Mouse (Mus musculus): ENCODE data around the gene Zfp980.
"Not testable (repeated sequence)": the region's sequence is repeated elsewhere in the genome, so short reads cannot be mapped to it uniquely, and the experiment has no call there.

DNA sequence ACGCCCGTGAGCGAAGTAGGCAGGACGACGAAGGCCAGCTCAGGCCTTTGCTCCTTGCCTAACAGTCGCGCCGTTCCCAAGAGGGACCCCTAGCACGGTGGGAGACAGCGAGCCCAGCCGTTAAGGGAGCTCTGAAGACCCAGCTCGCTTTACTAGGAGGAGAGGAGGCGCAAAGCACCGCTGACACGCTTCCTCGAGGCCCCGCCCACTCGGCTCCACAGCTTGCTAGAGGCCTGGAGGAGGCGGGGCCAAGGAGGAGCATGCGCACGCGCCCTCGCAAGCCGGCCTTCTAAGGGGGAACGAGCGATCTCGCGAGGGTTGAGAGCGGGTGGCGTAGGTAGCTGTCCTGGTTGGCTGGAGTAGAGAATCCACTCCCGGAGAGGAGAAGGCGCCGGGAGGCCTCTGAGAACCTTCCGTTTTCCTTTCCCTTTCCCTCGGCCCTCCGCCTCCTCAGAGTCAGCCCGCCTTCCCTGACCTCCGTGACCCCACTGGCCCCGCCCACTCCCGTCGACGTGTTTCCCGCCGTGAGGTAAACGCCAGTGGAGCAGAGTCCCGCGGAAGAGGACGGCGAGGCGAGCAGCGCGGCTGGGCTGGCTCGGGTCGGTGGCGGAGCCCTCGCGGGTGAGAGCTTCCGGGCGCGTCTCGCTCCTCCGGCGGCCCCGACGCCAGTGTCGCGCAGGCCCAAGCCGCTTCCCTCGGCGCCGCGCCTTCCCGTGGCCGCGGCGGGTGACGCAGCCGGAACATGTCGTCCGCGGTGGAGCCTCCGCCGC is 29.9 kb upstream of the Zfp980 start:
- not testable (repeated sequence) for TF ChIP-seq POLR2A (IDR thresholded peaks at IDR 0.05; ENCODE audit: insufficient read length, low read depth); USF1 (IDR thresholded peaks at IDR 0.05; ENCODE audit: low read depth); E2F4 (IDR thresholded peaks at IDR 0.05; ENCODE audit: insufficient read depth); TCF12 (IDR thresholded peaks at IDR 0.05; ENCODE audit: insufficient read depth, poor library complexity, severe bottlenecking); POLR2AphosphoS2 (IDR thresholded peaks at IDR 0.05; ENCODE audit: insufficient read length, low read depth); MAX (IDR thresholded peaks at IDR 0.05; ENCODE audit: low read depth); CEBPB (IDR thresholded peaks at IDR 0.05; ENCODE audit: insufficient read depth, poor library complexity, severe bottlenecking); REST (IDR thresholded peaks at IDR 0.05; ENCODE audit: insufficient read depth, insufficient read length); SRF (IDR thresholded peaks at IDR 0.05; ENCODE audit: control insufficient read depth, insufficient read length, low read depth); MYOD1 (IDR thresholded peaks at IDR 0.05; ENCODE audit: control insufficient read depth in 1 of 3, insufficient read length in 2 of 3, low read depth in 2 of 3); MYOG (IDR thresholded peaks at IDR 0.05; ENCODE audit: control insufficient read depth in 1 of 3, insufficient read depth in 1 of 3, insufficient read length in 2 of 3, low read depth in 2 of 3); TCF3 (IDR thresholded peaks at IDR 0.05; ENCODE audit: insufficient read length, low read depth)

Measured in myocyte (in vitro differentiated cells).